Mouse (Mus musculus) heart, postnatal 14 days (tissue): ENCODE results near the gene Wdr59. TPM values are rescaled to one million over a fixed set of nuclear protein-coding genes. Genes with fewer than 3 reads are reported as not detected.

Experiments
- DNase-seq, 2 experiments: peaks; one replicate each; pipeline ENCODE4 v3.0.0; 2021 to 2022
- intact Hi-C: fragments of 180-260 bp; cut with DNase I; formaldehyde crosslinking; loops from one replicate; pipeline ENCODE4 v1.15.1; 2025
- microRNA-seq, 2 experiments: library from miRNA; unstranded; fragments of <30 nt; microRNA quantifications; one replicate each; pipeline ENCODE4 v1.2.0; 2021 to 2022
- total RNA-seq, 2 experiments: library from RNA; stranded (reverse); gene quantifications; 2 replicates each; pipeline ENCODE4 v1.2.3; 2021

The Wdr59 gene
- total RNA-seq, 2 experiments from 2014 or later, result 7.8 to 10.3 TPM

DNA sequence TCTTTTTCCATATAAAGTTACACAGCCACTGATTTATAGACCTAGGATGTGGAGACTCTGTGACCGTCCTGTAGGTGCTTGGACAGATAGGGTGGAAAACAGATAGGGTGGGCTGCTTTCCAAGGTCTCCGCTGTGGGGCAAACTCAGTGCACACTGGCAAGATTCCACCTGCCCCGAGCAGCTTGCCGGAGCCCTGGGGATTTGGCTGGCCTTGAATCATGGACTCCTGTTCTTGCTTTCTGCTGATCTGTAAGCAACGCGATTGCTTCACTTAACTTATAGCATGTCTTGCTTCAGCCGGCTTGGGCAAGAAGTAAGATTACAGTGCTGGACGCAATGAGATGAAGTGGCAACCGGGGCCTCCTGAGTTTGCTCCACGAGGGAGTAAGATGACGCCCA, 97.7 kb downstream of the Wdr59 start:
- intact Hi-C loops, result no loop called here
- DNase-seq, result no peak

DNA sequence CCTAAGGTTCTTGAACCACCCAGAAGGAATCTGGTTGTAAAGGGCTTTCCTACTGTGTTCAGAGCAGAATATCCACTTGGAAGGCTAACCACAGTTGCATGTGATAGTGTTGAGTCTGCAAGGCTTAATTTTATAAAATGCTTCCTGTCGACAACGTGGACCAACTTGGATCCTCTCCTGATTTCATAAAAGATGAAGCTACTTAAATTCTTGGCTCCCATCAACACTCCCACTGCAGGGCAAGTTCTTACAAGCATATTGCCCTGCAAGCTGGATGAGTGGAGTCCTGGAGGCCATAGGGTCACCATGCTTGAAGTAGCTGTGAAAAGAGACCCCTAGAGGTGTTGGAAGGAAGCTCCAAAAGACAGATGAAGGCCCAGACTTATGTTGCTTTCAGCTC, 99.3 kb downstream of the Wdr59 start:
- DNase-seq, result no peak
- intact Hi-C loops, result no loop called here

DNA sequence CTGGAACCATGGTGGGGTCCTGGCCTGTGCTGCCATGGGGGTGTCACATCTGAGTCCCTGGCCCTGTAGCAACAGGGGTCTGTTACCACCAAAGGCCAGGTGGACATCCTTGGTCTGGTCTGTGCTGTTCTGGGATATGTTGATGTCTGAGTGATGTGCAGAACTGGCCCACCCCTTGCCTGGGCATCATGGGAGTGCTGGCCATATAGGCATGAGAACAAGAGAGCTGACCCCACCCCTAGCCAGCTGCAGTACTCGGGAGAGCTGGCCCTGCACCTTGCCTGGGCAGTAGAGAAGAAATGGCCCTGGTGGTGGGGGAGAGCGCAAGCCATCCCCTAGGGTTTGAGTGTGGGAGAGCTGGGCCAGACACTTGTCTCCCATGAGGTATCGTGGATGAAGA, 102.7 kb downstream of the Wdr59 start:
- intact Hi-C loops, result no loop called here
- DNase-seq, result no peak

DNA sequence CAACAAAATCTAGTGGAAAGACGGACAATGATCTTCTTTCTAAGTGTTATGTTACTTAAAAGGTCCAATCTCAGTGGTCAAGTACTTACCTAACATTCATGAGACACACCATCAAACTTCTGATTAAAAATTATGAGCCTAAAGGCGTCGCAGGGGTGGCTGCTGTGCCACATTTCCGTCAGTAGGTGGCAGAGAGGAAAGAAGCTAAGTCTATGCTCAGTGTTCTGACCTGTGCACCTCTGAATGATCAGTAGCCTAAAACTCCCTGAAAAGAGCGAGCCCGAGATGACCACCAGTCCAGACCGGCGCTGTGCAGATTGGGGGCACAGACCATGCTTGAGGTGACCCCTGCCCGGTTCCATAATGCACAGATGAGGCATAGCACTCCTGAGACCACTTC, 103.3 kb downstream of the Wdr59 start:
- intact Hi-C loops, result no loop called here
- peak; percentile 11 to 47 for DNase-seq

DNA sequence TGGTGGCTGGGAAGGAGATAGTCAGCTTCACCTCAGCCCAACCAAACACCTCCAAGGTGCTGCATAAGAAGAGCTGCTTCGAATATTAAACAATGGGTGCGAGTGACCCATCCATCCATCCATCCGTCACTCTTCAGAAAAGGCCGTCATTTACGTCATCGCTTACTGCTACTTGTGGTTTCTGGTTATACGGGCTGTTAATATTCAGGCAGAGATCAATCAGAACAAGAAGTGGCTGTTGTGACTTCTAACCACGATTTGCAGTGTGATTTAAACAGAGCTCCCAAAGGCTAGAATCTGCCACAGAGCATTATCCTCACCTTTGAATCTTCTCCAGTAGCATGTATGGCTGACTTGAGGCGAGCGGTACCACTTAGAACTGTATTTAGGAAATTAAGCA, 104.7 kb downstream of the Wdr59 start:
- intact Hi-C loops, result no loop called here
- DNase-seq, result no peak

DNA sequence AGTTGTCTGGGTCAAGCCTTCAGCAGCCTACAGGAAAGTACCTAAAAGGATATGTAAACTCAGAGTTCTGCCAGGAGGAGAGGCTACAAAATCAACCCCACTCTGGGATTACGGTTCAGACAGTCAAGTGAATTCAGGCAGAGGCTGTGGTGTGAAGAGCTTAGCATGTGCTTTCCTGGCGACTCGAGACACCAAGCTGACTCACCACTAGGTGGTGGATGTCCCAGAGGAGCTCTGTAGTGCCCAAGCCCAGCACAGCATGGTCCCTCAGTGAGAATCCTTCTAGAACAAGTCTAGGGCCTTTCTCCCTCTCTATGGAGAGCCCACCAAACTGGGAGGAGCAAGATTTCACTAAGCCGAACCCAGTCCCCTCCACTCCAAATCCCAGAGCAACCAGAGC, 118.5 kb downstream of the Wdr59 start:
- intact Hi-C loops, result no loop called here
- peak in 1 of 2 experiments; percentile 12 for DNase-seq

Small RNA genes within 50 kb of the gene (microRNA-seq; reads per million reads assigned to microRNA genes)
- 0 reads per million in 2 experiments for gene Mir1957b

Other genes starting within 250 kb of the Wdr59 start
- 10 to 100 TPM; 17.9 to 19.8 TPM for gene Rfwd3, start 221.9 kb downstream of the Wdr59 start, total RNA-seq
- gene Mlkl, start 183.9 kb downstream of the Wdr59 start, total RNA-seq, result 1 to 10 TPM; 3.1 to 3.5 TPM
- under 1 TPM; 0.10 to 0.48 TPM for gene Fa2h, start 128.3 kb downstream of the Wdr59 start, total RNA-seq
- 10 to 100 TPM; 62.6 to 72.6 TPM for gene Znrf1, start 14.0 kb upstream of the Wdr59 start, total RNA-seq
- 10 to 100 TPM; 11.7 to 12.4 TPM for gene Ldhd, start 108.3 kb upstream of the Wdr59 start, total RNA-seq
- gene Zfp1, start 121.3 kb upstream of the Wdr59 start, total RNA-seq, result 1 to 10 TPM; 6.9 to 8.2 TPM
- gene Ctrb1, start 168.9 kb upstream of the Wdr59 start, total RNA-seq, result not detected
- gene Bcar1, start 221.7 kb upstream of the Wdr59 start, total RNA-seq, result 10 to 100 TPM; 27.1 to 35.7 TPM